Mouse (Mus musculus) erythroblast, embryonic 14.5 days (primary cell): Measurements from ENCODE around the gene Fam69a.

Source experiments
- GATA1 ChIP-seq: IDR thresholded peaks from 2 replicates; pipeline ENCODE4 v1.6.1; 2012; ENCODE audit warnings: low read length, inconsistent platforms, mixed read lengths
- TAL1 ChIP-seq: IDR thresholded peaks from 3 replicates; pipeline ENCODE4 v1.6.1; 2012; ENCODE audit warnings: low read length, inconsistent platforms, mixed read lengths

GRCm38 (mm10) chr5:107946475-107946874 is 40.4 kb downstream of the Fam69a start:
- TF ChIP-seq TAL1 = no peak
- TF ChIP-seq GATA1 = no peak
